Mouse (Mus musculus) kidney, embryonic 14.5 days (tissue): ENCODE data around the gene Fam49a. TPM values are rescaled to one million over a fixed set of nuclear protein-coding genes. Genes with fewer than 3 reads are reported as not detected.
A peak's percentile ranks its signal among the peaks of the same experiment; 100 is the strongest.

Experiments used
- ATAC-seq: fragments of 200-750 bp; cut with Nextera tagmentation; 2 replicates; pipeline ENCODE4 v1.8.0; 2017; ENCODE audit warnings: moderate number of reproducible peaks, mild to moderate bottlenecking, moderate TSS enrichment, moderate library complexity; ENCODE audit not compliant: low FRiP score, low TSS enrichment
- H3K27ac ChIP-seq: fragments of 300-500 bp; sonication (generic); 2 replicates; pipeline ENCODE4 v1.5.1; 2014; ENCODE audit warnings: low read depth, mild to moderate bottlenecking, low read length, moderate library complexity, mixed read lengths
- H3K27me3 ChIP-seq: fragments of 300-500 bp; sonication (generic); 2 replicates; pipeline ENCODE4 v1.6.1; 2014; ENCODE audit warnings: mild to moderate bottlenecking, low read length; ENCODE audit not compliant: control insufficient read depth, insufficient read depth
- H3K36me3 ChIP-seq: fragments of 300-500 bp; sonication (generic); 2 replicates; pipeline ENCODE4 v1.6.1; 2014; ENCODE audit warnings: low read length, mixed read lengths; ENCODE audit not compliant: control insufficient read depth, insufficient read depth
- H3K4me1 ChIP-seq: fragments of 300-500 bp; sonication (generic); 2 replicates; pipeline ENCODE4 v1.6.1; 2014; ENCODE audit warnings: low read length, mixed read lengths; ENCODE audit not compliant: control insufficient read depth, insufficient read depth
- H3K4me2 ChIP-seq: fragments of 300-500 bp; sonication (generic); replicated peaks from 2 replicates; pipeline ENCODE4 v1.6.1; 2014; ENCODE audit warnings: low read depth, mild to moderate bottlenecking, low read length
- H3K4me3 ChIP-seq: fragments of 300-500 bp; sonication (generic); 2 replicates; pipeline ENCODE4 v1.5.1; 2014; ENCODE audit warnings: mild to moderate bottlenecking, low read length
- H3K9ac ChIP-seq: fragments of 300-500 bp; sonication (generic); 2 replicates; pipeline ENCODE4 v1.6.1; 2014; ENCODE audit warnings: low read depth, mild to moderate bottlenecking, low read length, moderate library complexity
- H3K9me3 ChIP-seq: fragments of 300-500 bp; sonication (generic); 2 replicates; pipeline ENCODE4 v1.6.1; 2016; ENCODE audit warnings: low read length; ENCODE audit not compliant: control insufficient read depth
- WGBS: fragments of 180-500 bp; shearing (Covaris S2); extraction: QIAGEN DNeasy Blood & Tissue Kit; methylation state at CpG from one replicate; pipeline ENCODE4 v1.1.7; 2014; 5-methylcytosine and 5-hydroxymethylcytosine counted together
- polyA plus RNA-seq: library from polyadenylated mRNA; unstranded; fragments of >200 nt; fragmentation: Nextera tagmentation; extraction: Ambion mirVana; gene quantifications from 2 replicates; pipeline ENCODE4 v1.2.1, GENCODE M21; 2014

Fam49a gene
- polyA plus RNA-seq, 1 experiment from 2014 or later = 8.7 TPM

- ATAC-seq = no peak; the same call in 1 of the 2 replicates
- Histone ChIP-seq H3K4me2 (no peak overlapping the region), H3K27ac (no peak overlapping the region), H3K9me3 (no peaks in the 10 kb centered on the region), H3K9ac (no peak overlapping the region), H3K36me3 (no peaks in the 10 kb centered on the region), H3K4me1 (no peaks in the 10 kb centered on the region), H3K27me3 (no peaks in the 10 kb centered on the region), H3K4me3 (no peak overlapping the region)
- 75% methylated on average over 8 of the region's 8 CpGs for WGBS
These were observed 52.4 kb downstream of the Fam49a start for GRCm38 (mm10) chr12:12314326-12314725.

GRCm38 (mm10) chr12:12315011-12315410 is 53.1 kb downstream of the Fam49a start:
- no peak overlapping the region for H3K4me3 ChIP-seq
- H3K4me1 ChIP-seq = no peaks in the 10 kb centered on the region
- no peak overlapping the region for H3K9ac ChIP-seq
- H3K27ac ChIP-seq = no peak overlapping the region
- H3K27me3 ChIP-seq = no peaks in the 10 kb centered on the region
- no peaks in the 10 kb centered on the region for H3K36me3 ChIP-seq
- peak; percentile 33; the same call in 1 of the 2 replicates for ATAC-seq
- no peaks in the 10 kb centered on the region for H3K9me3 ChIP-seq
- H3K4me2 ChIP-seq = no peak overlapping the region
- 33% methylated on average over 5 of the region's 5 CpGs for WGBS

GRCm38 (mm10) chr12:12316956-12317355 is 55.0 kb downstream of the Fam49a start:
- Histone ChIP-seq H3K4me2 (no peak overlapping the region), H3K36me3 (no peaks in the 10 kb centered on the region), H3K9me3 (no peaks in the 10 kb centered on the region), H3K27me3 (no peaks in the 10 kb centered on the region), H3K9ac (no peak overlapping the region), H3K27ac (no peak overlapping the region), H3K4me1 (no peaks in the 10 kb centered on the region), H3K4me3 (no peak overlapping the region)
- ATAC-seq = no peak
- WGBS = 56% methylated on average over 6 of the region's 6 CpGs

- Histone ChIP-seq H3K9me3 (no peaks in the 10 kb centered on the region), H3K27ac (no peak overlapping the region), H3K4me2 (no peak overlapping the region), H3K36me3 (no peaks in the 10 kb centered on the region), H3K4me3 (no peak overlapping the region), H3K4me1 (no peaks in the 10 kb centered on the region), H3K9ac (no peak overlapping the region), H3K27me3 (no peaks in the 10 kb centered on the region)
- ATAC-seq = no peak
- WGBS = 67% methylated on average over 7 of the region's 7 CpGs
These were observed 55.7 kb downstream of the Fam49a start for GRCm38 (mm10) chr12:12317606-12318005.

- H3K4me2 ChIP-seq = no peak overlapping the region
- H3K9me3 ChIP-seq = no peaks in the 10 kb centered on the region
- no peak overlapping the region for H3K27ac ChIP-seq
- ATAC-seq = no peak
- WGBS = 9% methylated on average over 6 of the region's 6 CpGs
- H3K27me3 ChIP-seq = no peaks in the 10 kb centered on the region
- H3K36me3 ChIP-seq = no peaks in the 10 kb centered on the region
- H3K9ac ChIP-seq = no peak overlapping the region
- H3K4me1 ChIP-seq = no peaks in the 10 kb centered on the region
- H3K4me3 ChIP-seq = no peak overlapping the region
These were observed 56.3 kb downstream of the Fam49a start for GRCm38 (mm10) chr12:12318140-12318734.

GRCm38 (mm10) chr12:12320693-12321092 is 58.8 kb downstream of the Fam49a start:
- Histone ChIP-seq H3K4me1 (0 out of 2 replicates have a peak, but pooled peaks cover 3% of the 10 kb centered on the region), H3K27ac (no peak overlapping the region), H3K4me3 (no peak overlapping the region), H3K9me3 (no peaks in the 10 kb centered on the region), H3K36me3 (no peaks in the 10 kb centered on the region), H3K27me3 (no peaks in the 10 kb centered on the region), H3K9ac (no peak overlapping the region), H3K4me2 (no peak overlapping the region)
- no peak for ATAC-seq
- WGBS = 79% methylated on average over 2 of the region's 2 CpGs

GRCm38 (mm10) chr12:12321111-12321510 is 59.2 kb downstream of the Fam49a start:
- 86% methylated on average over 3 of the region's 3 CpGs for WGBS
- 0 out of 2 replicates have a peak, but pooled peaks cover 3% of the 10 kb centered on the region for H3K4me1 ChIP-seq
- H3K36me3 ChIP-seq = no peaks in the 10 kb centered on the region

GRCm38 (mm10) chr12:12323084-12323483 is 61.1 kb downstream of the Fam49a start:
- Histone ChIP-seq H3K27ac (no peak overlapping the region), H3K27me3 (no peaks in the 10 kb centered on the region), H3K4me3 (no peak overlapping the region), H3K4me2 (no peak overlapping the region), H3K4me1 (0 out of 2 replicates have a peak, but pooled peaks cover 3% of the 10 kb centered on the region), H3K36me3 (no peaks in the 10 kb centered on the region), H3K9ac (no peak overlapping the region), H3K9me3 (no peaks in the 10 kb centered on the region)
- WGBS = 89% methylated on average over 5 of the region's 5 CpGs
- no peak for ATAC-seq

More at GRCm38 (mm10) chr12:12321111-12321510, 59.2 kb downstream of the Fam49a start:
- Histone ChIP-seq H3K4me3 (no peak overlapping the region), H3K27ac (no peak overlapping the region), H3K9ac (no peak overlapping the region), H3K9me3 (no peaks in the 10 kb centered on the region), H3K4me2 (no peak overlapping the region), H3K27me3 (no peaks in the 10 kb centered on the region)
- no peak for ATAC-seq

- H3K9me3 ChIP-seq = no peaks in the 10 kb centered on the region
- 20% methylated on average over 18 of the region's 18 CpGs for WGBS
- peak overlapping the region; percentile 47 for H3K4me2 ChIP-seq
- H3K27me3 ChIP-seq = no peaks in the 10 kb centered on the region
- peak; percentile 86 for ATAC-seq
- H3K36me3 ChIP-seq = no peaks in the 10 kb centered on the region
- H3K9ac ChIP-seq = peak overlapping the region; percentile 45; the same call in 1 of the 2 replicates
- 0 out of 2 replicates have a peak, but pooled peaks cover 3% of the 10 kb centered on the region for H3K4me1 ChIP-seq
- peak overlapping the region; percentile 24; the same call in 1 of the 2 replicates for H3K4me3 ChIP-seq
- peak overlapping the region; percentile 65; the same call in 1 of the 2 replicates for H3K27ac ChIP-seq
These were observed 61.8 kb downstream of the Fam49a start for GRCm38 (mm10) chr12:12323616-12324223.
